Mouse (Mus musculus) heart, embryonic 11.5 days (tissue): ENCODE measurements at regions not wholly inside any gene's neighbourhood (a gene's known extent, or its start where the extent isn't known, plus 50 kb on each side); places are given as distances from the start of the nearest gene placed in this dataset.

Experiments
- ATAC-seq: fragments of 200-750 bp; cut with Nextera tagmentation; replicated peaks from 2 replicates; pipeline ENCODE4 v1.8.0; 2017; ENCODE audit warnings: moderate library complexity; ENCODE audit not compliant: insufficient number of reproducible peaks, low FRiP score, low TSS enrichment
- H3K27ac ChIP-seq: fragments of 300-500 bp; sonication (generic); 2 replicates; pipeline ENCODE4 v1.5.1; 2014; ENCODE audit warnings: mild to moderate bottlenecking, low read depth, low read length
- H3K27me3 ChIP-seq: fragments of 300-500 bp; sonication (generic); 2 replicates; pipeline ENCODE4 v1.6.1; 2014; ENCODE audit warnings: mild to moderate bottlenecking, low read length, mixed read lengths; ENCODE audit not compliant: control insufficient read depth, insufficient read depth
- H3K36me3 ChIP-seq: fragments of 300-500 bp; sonication (generic); 2 replicates; pipeline ENCODE4 v1.6.1; 2014; ENCODE audit warnings: mild to moderate bottlenecking, low read length, moderate library complexity, mixed read lengths; ENCODE audit not compliant: control insufficient read depth, insufficient read depth
- H3K4me1 ChIP-seq: fragments of 300-500 bp; sonication (generic); 2 replicates; pipeline ENCODE4 v1.6.1; 2014; ENCODE audit warnings: low read length; ENCODE audit not compliant: control insufficient read depth, insufficient read depth
- H3K4me2 ChIP-seq: fragments of 300-500 bp; sonication (generic); 2 replicates; pipeline ENCODE4 v1.6.1; 2014; ENCODE audit warnings: mild to moderate bottlenecking, moderate library complexity
- H3K4me3 ChIP-seq: fragments of 300-500 bp; sonication (generic); 2 replicates; pipeline ENCODE4 v1.5.1; 2014; ENCODE audit warnings: low read depth, low read length
- H3K9ac ChIP-seq: fragments of 300-500 bp; sonication (generic); 2 replicates; pipeline ENCODE4 v1.6.1; 2014; ENCODE audit warnings: mild to moderate bottlenecking, low read depth, low read length, moderate library complexity
- H3K9me3 ChIP-seq: fragments of 300-500 bp; sonication (generic); replicated peaks from 2 replicates; pipeline ENCODE4 v1.6.1; 2016; ENCODE audit warnings: low read length; ENCODE audit not compliant: control insufficient read depth
- WGBS: fragments of 180-500 bp; shearing (Covaris S2); extraction: QIAGEN DNeasy Blood & Tissue Kit; methylation state at CpG from one replicate; pipeline ENCODE4 v1.1.7; 2014; ENCODE audit not compliant: insufficient replicate concordance; 5-methylcytosine and 5-hydroxymethylcytosine counted together

DNA sequence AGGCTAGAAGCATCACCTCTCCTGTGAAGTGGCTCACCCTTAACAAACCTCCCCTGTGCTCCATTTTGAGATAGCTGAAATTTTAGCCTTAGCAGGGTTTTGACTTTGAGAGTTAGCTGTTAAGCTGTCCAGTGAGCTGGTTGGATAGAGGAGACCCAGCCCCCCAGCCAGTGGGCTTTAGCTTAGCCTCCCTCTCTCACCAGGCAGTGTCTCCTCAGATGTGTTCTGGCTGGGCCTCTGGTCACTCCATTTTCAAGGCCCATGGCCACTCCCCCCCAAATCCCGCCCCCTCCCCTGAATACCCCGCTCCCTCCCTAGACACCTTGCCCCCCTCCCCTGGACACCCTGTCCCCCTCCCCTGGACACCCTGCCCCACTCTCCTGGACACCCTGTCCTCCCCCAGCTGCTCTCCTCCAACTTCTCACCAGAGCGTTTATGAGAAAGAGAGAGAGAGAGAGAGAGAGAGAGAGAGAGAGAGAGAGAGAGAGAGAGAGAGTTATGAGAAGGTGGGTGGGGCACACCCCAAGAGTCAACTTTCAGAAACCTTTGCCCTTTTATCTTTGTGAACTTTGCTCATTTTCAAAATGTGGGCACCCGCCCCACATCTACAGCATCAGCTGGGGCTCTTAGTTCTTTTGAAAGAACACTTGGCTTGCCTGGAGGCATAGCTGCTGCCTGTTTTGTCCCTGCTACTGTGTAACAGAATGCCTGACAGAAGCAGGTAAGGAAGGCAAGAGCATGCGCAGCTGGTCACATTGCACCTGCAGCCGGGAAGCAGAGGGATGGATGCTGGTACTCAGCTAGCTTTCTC lies 161.3 kb downstream of the Gadd45g start:
- Histone ChIP-seq H3K36me3 (no peaks in the 10 kb centered on the region), H3K9me3 (no peaks in the 10 kb centered on the region), H3K27me3 (no peaks in the 10 kb centered on the region), H3K4me3 (no peak overlapping the region), H3K4me1 (peaks cover 3% of the 10 kb centered on the region; the same call in 1 of the 2 replicates), H3K27ac (no peak overlapping the region), H3K4me2 (no peak overlapping the region), H3K9ac (no peak overlapping the region)
- no peak for ATAC-seq
- WGBS = 68% methylated on average over 5 of the region's 6 CpGs

DNA sequence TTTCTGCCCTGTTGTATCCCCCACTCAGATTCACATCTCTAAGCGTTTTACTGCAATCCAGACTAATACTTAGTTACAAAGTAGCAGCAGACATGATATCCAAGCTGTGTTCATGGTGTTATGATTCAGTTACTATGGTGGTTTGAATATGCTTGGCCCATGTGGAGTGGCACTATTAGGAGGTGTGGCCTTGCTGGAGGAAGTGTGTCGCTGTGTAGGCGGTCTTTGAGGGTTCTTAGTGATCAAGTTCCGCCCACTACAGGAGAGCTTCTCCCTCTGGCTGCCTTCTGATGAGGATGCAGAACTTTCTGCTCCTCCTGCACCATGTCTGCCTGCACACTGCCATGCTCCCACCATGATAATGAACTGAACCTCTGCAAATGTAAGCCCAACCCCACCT lies 162.8 kb downstream of the Gadd45g start:
- no peak overlapping the region for H3K4me2 ChIP-seq
- peaks cover 3% of the 10 kb centered on the region; the same call in 1 of the 2 replicates for H3K4me1 ChIP-seq
- no peaks in the 10 kb centered on the region for H3K9me3 ChIP-seq
- H3K27ac ChIP-seq = no peak overlapping the region
- no peaks in the 10 kb centered on the region for H3K27me3 ChIP-seq
- H3K36me3 ChIP-seq = no peaks in the 10 kb centered on the region
- WGBS = 77% methylated on average over 4 of the region's 4 CpGs
- H3K9ac ChIP-seq = no peak overlapping the region
- H3K4me3 ChIP-seq = no peak overlapping the region
- ATAC-seq = no peak

- no peak overlapping the region for H3K4me3 ChIP-seq
- 85% methylated on average over 6 of the region's 6 CpGs for WGBS
- ATAC-seq = no peak
These were observed 163.3 kb downstream of the Gadd45g start for GRCm38 (mm10) chr13:52009766-52010165.

DNA sequence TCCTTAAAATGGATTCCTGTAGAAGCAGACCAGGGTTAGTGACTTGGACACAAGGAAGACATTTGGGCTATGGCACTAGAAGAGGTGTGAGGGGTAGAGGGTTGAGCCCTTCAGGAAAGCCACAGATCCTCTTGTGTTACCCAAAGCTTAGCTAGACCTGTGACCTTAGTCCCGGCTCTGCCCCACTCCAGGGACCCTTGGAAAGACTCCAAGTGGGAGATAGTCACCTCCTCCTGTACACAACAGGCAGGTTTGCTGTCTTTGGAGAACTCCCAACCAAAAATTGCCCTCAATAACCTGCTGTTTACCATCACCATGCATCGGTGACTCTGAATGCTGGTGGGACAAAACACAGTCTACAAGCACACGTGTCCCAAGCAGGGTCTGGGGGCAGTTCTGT lies 164.5 kb downstream of the Gadd45g start:
- Histone ChIP-seq H3K4me3 (no peak overlapping the region), H3K4me2 (no peak overlapping the region), H3K4me1 (peaks cover 3% of the 10 kb centered on the region; the same call in 1 of the 2 replicates), H3K36me3 (no peaks in the 10 kb centered on the region), H3K9me3 (no peaks in the 10 kb centered on the region), H3K27ac (no peak overlapping the region), H3K9ac (no peak overlapping the region), H3K27me3 (no peaks in the 10 kb centered on the region)
- 79% methylated on average over 3 of the region's 3 CpGs for WGBS
- no peak for ATAC-seq

More at GRCm38 (mm10) chr13:52009766-52010165, 163.3 kb downstream of the Gadd45g start:
- Histone ChIP-seq H3K27me3 (no peaks in the 10 kb centered on the region), H3K36me3 (no peaks in the 10 kb centered on the region), H3K4me1 (peaks cover 3% of the 10 kb centered on the region; the same call in 1 of the 2 replicates), H3K9me3 (no peaks in the 10 kb centered on the region), H3K9ac (no peak overlapping the region), H3K4me2 (no peak overlapping the region), H3K27ac (no peak overlapping the region)

GRCm38 (mm10) chr13:52013182-52013581 lies 166.7 kb downstream of the Gadd45g start:
- Histone ChIP-seq H3K27ac (no peak overlapping the region), H3K4me3 (no peak overlapping the region), H3K9ac (no peak overlapping the region), H3K9me3 (no peaks in the 10 kb centered on the region), H3K36me3 (no peaks in the 10 kb centered on the region), H3K4me1 (peaks cover 7% of the 10 kb centered on the region), H3K27me3 (no peaks in the 10 kb centered on the region), H3K4me2 (no peak overlapping the region)
- 51% methylated on average over 1 of the region's 1 CpGs for WGBS
- ATAC-seq = no peak

DNA sequence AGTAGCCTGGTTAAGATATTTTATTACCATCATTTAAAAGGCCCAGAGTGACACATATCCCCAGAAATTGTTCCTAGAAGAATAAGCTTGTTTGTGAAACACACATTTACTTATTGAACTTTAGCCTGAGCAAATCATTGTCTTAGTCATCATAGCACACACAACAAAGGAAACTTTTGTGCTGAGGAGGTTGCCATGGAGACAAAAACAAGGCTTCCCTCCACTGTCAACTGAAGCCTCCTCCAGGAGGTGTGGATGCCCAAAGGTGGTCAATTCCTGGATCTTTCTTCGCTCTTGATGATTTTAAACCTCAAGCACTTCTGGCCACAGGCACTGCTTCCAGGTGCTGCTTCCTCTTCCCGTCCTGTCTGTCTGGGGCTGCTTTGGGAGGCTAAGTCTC lies 167.3 kb downstream of the Gadd45g start:
- WGBS = 64% methylated on average over 2 of the region's 2 CpGs
- Histone ChIP-seq H3K4me2 (no peak overlapping the region), H3K9me3 (no peaks in the 10 kb centered on the region), H3K9ac (no peak overlapping the region), H3K4me3 (no peak overlapping the region), H3K4me1 (peaks cover 7% of the 10 kb centered on the region), H3K27me3 (no peaks in the 10 kb centered on the region), H3K27ac (no peak overlapping the region), H3K36me3 (no peaks in the 10 kb centered on the region)
- no peak for ATAC-seq

DNA sequence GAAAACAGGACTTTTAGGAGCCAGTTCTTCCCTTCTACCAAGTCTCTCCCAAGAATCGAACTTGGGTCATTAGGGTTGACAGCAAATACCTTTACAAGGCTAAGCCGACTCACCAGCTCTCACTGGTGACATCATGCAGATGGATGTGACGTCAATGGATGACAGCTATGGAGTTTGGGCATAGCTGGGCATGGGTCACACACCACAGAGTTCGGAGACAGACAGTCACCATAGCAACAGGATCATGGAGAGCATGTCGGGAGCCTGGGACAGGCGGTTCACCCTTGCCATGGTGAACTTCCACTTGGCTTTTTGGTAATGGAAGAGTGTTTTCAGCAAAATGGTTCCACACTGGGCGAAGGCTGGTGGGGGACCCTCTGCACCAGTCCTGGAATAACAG lies 168.1 kb downstream of the Gadd45g start:
- H3K27me3 ChIP-seq = no peaks in the 10 kb centered on the region
- no peak overlapping the region for H3K4me3 ChIP-seq

DNA sequence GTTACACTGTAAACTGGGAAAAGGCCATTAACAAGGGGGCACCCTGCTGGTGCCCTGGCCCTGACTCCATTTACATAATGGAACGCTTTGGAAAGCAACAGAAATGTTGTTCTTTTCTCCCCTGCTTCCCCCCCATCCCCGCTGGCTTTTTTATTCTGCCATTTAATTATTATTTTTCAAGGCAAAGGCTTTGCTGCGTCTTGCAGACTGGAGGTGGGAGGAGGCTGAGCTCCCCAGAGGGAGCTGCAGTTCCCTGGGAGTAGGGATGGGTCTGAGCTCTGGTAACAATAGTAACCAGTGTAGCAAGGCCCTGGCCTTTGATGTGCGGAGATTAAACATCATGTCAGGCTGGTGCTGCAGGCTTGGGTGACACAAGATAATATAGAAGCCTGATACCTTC lies 168.6 kb downstream of the Gadd45g start:
- no peak overlapping the region for H3K4me3 ChIP-seq
- 32% methylated on average over 4 of the region's 4 CpGs for WGBS
- no peak overlapping the region for H3K27ac ChIP-seq
- no peak overlapping the region for H3K9ac ChIP-seq
- H3K27me3 ChIP-seq = no peaks in the 10 kb centered on the region
- H3K9me3 ChIP-seq = no peaks in the 10 kb centered on the region
- no peak for ATAC-seq
- no peaks in the 10 kb centered on the region for H3K36me3 ChIP-seq
- H3K4me2 ChIP-seq = no peak overlapping the region
- peaks cover 7% of the 10 kb centered on the region for H3K4me1 ChIP-seq

More for the DNA sequence above, 168.1 kb downstream of the Gadd45g start:
- H3K9me3 ChIP-seq = no peaks in the 10 kb centered on the region
- whole genome bisulfite sequencing = 71% methylated on average over 7 of the region's 7 CpGs
- H3K27ac ChIP-seq = no peak overlapping the region
- no peak for ATAC-seq
- H3K4me1 ChIP-seq = peaks cover 7% of the 10 kb centered on the region
- H3K36me3 ChIP-seq = no peaks in the 10 kb centered on the region
- no peak overlapping the region for H3K9ac ChIP-seq
- H3K4me2 ChIP-seq = no peak overlapping the region

DNA sequence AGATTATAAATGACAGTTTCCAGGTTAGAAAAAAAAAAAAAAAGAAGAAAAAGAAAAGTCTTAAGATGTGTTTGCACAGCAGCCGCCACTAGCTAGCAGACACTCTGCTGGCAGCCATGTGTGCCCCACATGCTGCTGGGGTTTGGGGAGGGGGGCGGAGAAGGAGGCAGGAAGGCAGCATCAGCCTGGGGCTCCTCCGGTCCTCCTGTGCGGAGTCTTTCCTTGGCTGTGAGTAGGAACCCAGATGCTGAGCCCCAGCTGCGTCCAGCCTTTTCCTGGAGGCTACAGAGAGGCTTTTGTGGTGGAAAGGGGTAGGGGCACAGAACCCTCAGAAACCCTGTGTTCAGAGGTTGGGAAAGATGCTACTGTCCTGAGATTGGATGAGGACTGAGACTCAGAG lies 169.0 kb downstream of the Gadd45g start:
- Histone ChIP-seq H3K27ac (no peak overlapping the region), H3K9me3 (no peaks in the 10 kb centered on the region), H3K27me3 (no peaks in the 10 kb centered on the region), H3K9ac (no peak overlapping the region), H3K4me2 (no peak overlapping the region), H3K4me3 (no peak overlapping the region), H3K36me3 (no peaks in the 10 kb centered on the region), H3K4me1 (peaks cover 7% of the 10 kb centered on the region)
- 54% methylated on average over 5 of the region's 5 CpGs for WGBS
- no peak for ATAC-seq
